Mouse (Mus musculus): ENCODE results near the gene Pigu. TPM values are rescaled to one million over a fixed set of nuclear protein-coding genes. Genes with fewer than 3 reads are reported as not detected.

The Pigu gene
- polyA plus RNA-seq, 1 experiment from 2014 or later, result 63.6 TPM

- no peak overlapping the region for H3K9ac ChIP-seq (ENCODE audit: low read length)
- DNase-seq (ENCODE audit: low spot score) (no peak), ATAC-seq (no peak)
- no peaks in the 10 kb centered on the region for H3K9me3 ChIP-seq (replicated peaks; ENCODE audit: control insufficient read depth, low read length)
- H3K36me3 ChIP-seq (ENCODE audit: control insufficient read depth, insufficient read depth, low read length), result peaks cover 26% of the 10 kb centered on the region
- 70% methylated on average over 6 of the region's 6 CpGs for WGBS
- H3K4me3 ChIP-seq (ENCODE audit: low read depth, low read length), result no peak overlapping the region
- no peak overlapping the region for H3K27ac ChIP-seq (ENCODE audit: low read depth, low read length)
- H3K4me2 ChIP-seq (ENCODE audit: low read length), result no peak overlapping the region
- H3K27me3 ChIP-seq (replicated peaks; ENCODE audit: control insufficient read depth, insufficient read depth, low read length), result no peaks in the 10 kb centered on the region
- H3K4me1 ChIP-seq (ENCODE audit: control insufficient read depth, insufficient read depth, low read length), result no peaks in the 10 kb centered on the region
These were observed 71.5 kb downstream of the Pigu start for GRCm38 (mm10) chr2:155285744-155286143.

- H3K36me3 ChIP-seq (ENCODE audit: control insufficient read depth, insufficient read depth, low read length), result peaks cover 24% of the 10 kb centered on the region
- no peak overlapping the region for H3K4me3 ChIP-seq (ENCODE audit: low read depth, low read length)
- no peak overlapping the region for H3K9ac ChIP-seq (ENCODE audit: low read length)
- H3K4me2 ChIP-seq (ENCODE audit: low read length), result no peak overlapping the region
- H3K27ac ChIP-seq (ENCODE audit: low read depth, low read length), result no peak overlapping the region
- H3K9me3 ChIP-seq (replicated peaks; ENCODE audit: control insufficient read depth, low read length), result no peaks in the 10 kb centered on the region
- no peak for ATAC-seq
- no peaks in the 10 kb centered on the region for H3K27me3 ChIP-seq (replicated peaks; ENCODE audit: control insufficient read depth, insufficient read depth, low read length)
- WGBS, result 91% methylated on average over 7 of the region's 7 CpGs
- H3K4me1 ChIP-seq (ENCODE audit: control insufficient read depth, insufficient read depth, low read length), result no peaks in the 10 kb centered on the region
- DNase-seq (ENCODE audit: low spot score), result no peak
These were observed 72.6 kb downstream of the Pigu start for GRCm38 (mm10) chr2:155284647-155285046.

GRCm38 (mm10) chr2:155283793-155284192 lies 73.4 kb downstream of the Pigu start:
- Histone ChIP-seq H3K4me1 (ENCODE audit: control insufficient read depth, insufficient read depth, low read length) (no peaks in the 10 kb centered on the region), H3K27ac (ENCODE audit: low read depth, low read length) (no peak overlapping the region), H3K4me3 (ENCODE audit: low read depth, low read length) (no peak overlapping the region), H3K9ac (ENCODE audit: low read length) (no peak overlapping the region), H3K36me3 (ENCODE audit: control insufficient read depth, insufficient read depth, low read length) (peaks cover 31% of the 10 kb centered on the region), H3K4me2 (ENCODE audit: low read length) (no peak overlapping the region), H3K9me3 (replicated peaks; ENCODE audit: control insufficient read depth, low read length) (no peaks in the 10 kb centered on the region), H3K27me3 (replicated peaks; ENCODE audit: control insufficient read depth, insufficient read depth, low read length) (no peaks in the 10 kb centered on the region)
- WGBS, result 84% methylated on average over 4 of the region's 4 CpGs
- DNase-seq (ENCODE audit: low spot score) (no peak), ATAC-seq (no peak)

- Histone ChIP-seq H3K9me3 (replicated peaks; ENCODE audit: control insufficient read depth, low read length) (no peaks in the 10 kb centered on the region), H3K4me2 (ENCODE audit: low read length) (no peak overlapping the region), H3K27me3 (replicated peaks; ENCODE audit: control insufficient read depth, insufficient read depth, low read length) (no peaks in the 10 kb centered on the region), H3K4me1 (ENCODE audit: control insufficient read depth, insufficient read depth, low read length) (peaks cover 9% of the 10 kb centered on the region), H3K9ac (ENCODE audit: low read length) (no peak overlapping the region), H3K36me3 (ENCODE audit: control insufficient read depth, insufficient read depth, low read length) (peaks cover 38% of the 10 kb centered on the region), H3K27ac (ENCODE audit: low read depth, low read length) (no peak overlapping the region), H3K4me3 (ENCODE audit: low read depth, low read length) (no peak overlapping the region)
- 88% methylated on average over 2 of the region's 2 CpGs for WGBS
- DNase-seq (ENCODE audit: low spot score) (no peak), ATAC-seq (no peak)
These were observed 77.1 kb downstream of the Pigu start for GRCm38 (mm10) chr2:155280116-155280515.

GRCm38 (mm10) chr2:155279163-155279562 lies 78.1 kb downstream of the Pigu start:
- no peak for ATAC-seq
- Histone ChIP-seq H3K4me2 (ENCODE audit: low read length) (no peak overlapping the region), H3K27ac (ENCODE audit: low read depth, low read length) (no peak overlapping the region), H3K36me3 (ENCODE audit: control insufficient read depth, insufficient read depth, low read length) (peaks cover 33% of the 10 kb centered on the region), H3K4me1 (ENCODE audit: control insufficient read depth, insufficient read depth, low read length) (peaks cover 9% of the 10 kb centered on the region), H3K9ac (ENCODE audit: low read length) (no peak overlapping the region), H3K9me3 (replicated peaks; ENCODE audit: control insufficient read depth, low read length) (no peaks in the 10 kb centered on the region), H3K4me3 (ENCODE audit: low read depth, low read length) (no peak overlapping the region), H3K27me3 (replicated peaks; ENCODE audit: control insufficient read depth, insufficient read depth, low read length) (no peaks in the 10 kb centered on the region)
- DNase-seq (ENCODE audit: low spot score), result no peak
- 91% methylated on average over 4 of the region's 4 CpGs for WGBS

GRCm38 (mm10) chr2:155278361-155278760 lies 78.9 kb downstream of the Pigu start:
- H3K4me2 ChIP-seq (ENCODE audit: low read length), result no peak overlapping the region
- ATAC-seq, result no peak
- no peaks in the 10 kb centered on the region for H3K27me3 ChIP-seq (replicated peaks; ENCODE audit: control insufficient read depth, insufficient read depth, low read length)
- H3K4me1 ChIP-seq (ENCODE audit: control insufficient read depth, insufficient read depth, low read length), result peaks cover 9% of the 10 kb centered on the region
- H3K9ac ChIP-seq (ENCODE audit: low read length), result no peak overlapping the region
- H3K9me3 ChIP-seq (replicated peaks; ENCODE audit: control insufficient read depth, low read length), result no peaks in the 10 kb centered on the region
- H3K4me3 ChIP-seq (ENCODE audit: low read depth, low read length), result no peak overlapping the region
- H3K36me3 ChIP-seq (ENCODE audit: control insufficient read depth, insufficient read depth, low read length), result peaks cover 27% of the 10 kb centered on the region
- DNase-seq (ENCODE audit: low spot score), result no peak
- WGBS, result 88% methylated on average over 7 of the region's 7 CpGs
- H3K27ac ChIP-seq (ENCODE audit: low read depth, low read length), result no peak overlapping the region

GRCm38 (mm10) chr2:155277721-155278120 lies 79.5 kb downstream of the Pigu start:
- WGBS, result 75% methylated on average over 2 of the region's 2 CpGs

GRCm38 (mm10) chr2:155276621-155277175 lies 80.5 kb downstream of the Pigu start:
- Histone ChIP-seq H3K4me1 (ENCODE audit: control insufficient read depth, insufficient read depth, low read length) (peaks cover 9% of the 10 kb centered on the region), H3K27ac (ENCODE audit: low read depth, low read length) (peak overlapping the region; percentile 74), H3K27me3 (replicated peaks; ENCODE audit: control insufficient read depth, insufficient read depth, low read length) (no peaks in the 10 kb centered on the region), H3K9me3 (replicated peaks; ENCODE audit: control insufficient read depth, low read length) (no peaks in the 10 kb centered on the region), H3K4me3 (ENCODE audit: low read depth, low read length) (peak overlapping the region; percentile 91), H3K4me2 (ENCODE audit: low read length) (peak overlapping the region; percentile 75), H3K36me3 (ENCODE audit: control insufficient read depth, insufficient read depth, low read length) (peaks cover 26% of the 10 kb centered on the region), H3K9ac (ENCODE audit: low read length) (peak overlapping the region; percentile 91)
- peak; percentile 46 for DNase-seq (ENCODE audit: low spot score)
- ATAC-seq, result peak; percentile 87
- WGBS, result under 1% methylated on average over 38 of the region's 49 CpGs

More at GRCm38 (mm10) chr2:155277721-155278120, 79.5 kb downstream of the Pigu start:
- Histone ChIP-seq H3K27ac (ENCODE audit: low read depth, low read length) (no peak overlapping the region), H3K9ac (ENCODE audit: low read length) (no peak overlapping the region; the same call in 1 of the 2 replicates), H3K4me1 (ENCODE audit: control insufficient read depth, insufficient read depth, low read length) (peaks cover 9% of the 10 kb centered on the region), H3K9me3 (replicated peaks; ENCODE audit: control insufficient read depth, low read length) (no peaks in the 10 kb centered on the region), H3K4me3 (ENCODE audit: low read depth, low read length) (no peak overlapping the region; the same call in 1 of the 2 replicates), H3K27me3 (replicated peaks; ENCODE audit: control insufficient read depth, insufficient read depth, low read length) (no peaks in the 10 kb centered on the region), H3K4me2 (ENCODE audit: low read length) (peak overlapping the region; percentile 75), H3K36me3 (ENCODE audit: control insufficient read depth, insufficient read depth, low read length) (peaks cover 27% of the 10 kb centered on the region)
- ATAC-seq (no peak), DNase-seq (ENCODE audit: low spot score) (no peak)

GRCm38 (mm10) chr2:155276195-155276594 lies 81.0 kb downstream of the Pigu start, which contains the start of gene Map1lc3a:
TSS of gene Map1lc3a (plus strand) at chr2:155276297.
- peak within 1 kb of the TSS; percentile 91 for H3K4me3 ChIP-seq (ENCODE audit: low read depth, low read length)
- peak within 1 kb of the TSS; percentile 75 for H3K4me2 ChIP-seq (ENCODE audit: low read length)
- H3K27me3 ChIP-seq (replicated peaks; ENCODE audit: control insufficient read depth, insufficient read depth, low read length), result no peaks in the 10 kb centered on the region
- H3K36me3 ChIP-seq (ENCODE audit: control insufficient read depth, insufficient read depth, low read length), result peaks cover 24% of the 10 kb centered on the region
- peak within 1 kb of the TSS; percentile 91 for H3K9ac ChIP-seq (ENCODE audit: low read length)
- DNase-seq (ENCODE audit: low spot score), result peak; percentile 97
- peak within 1 kb of the TSS; percentile 74 for H3K27ac ChIP-seq (ENCODE audit: low read depth, low read length)
- WGBS, result under 1% methylated on average over 30 of the region's 47 CpGs
- H3K4me1 ChIP-seq (ENCODE audit: control insufficient read depth, insufficient read depth, low read length), result peaks cover 9% of the 10 kb centered on the region
- ATAC-seq, result peak; percentile 95
- H3K9me3 ChIP-seq (replicated peaks; ENCODE audit: control insufficient read depth, low read length), result no peaks in the 10 kb centered on the region

Data from forebrain, embryonic 14.5 days (tissue).